Comparison of ENCODE assay signal across 17 mouse cellular contexts in genomic region chr2:68249855-68250424, GRCm38 (mm10).
DNase-seq lines count a peak whose midpoint lies in the region; ATAC-seq and TF ChIP-seq lines count a peak whose summit lies in the region.
"Had no signal": no experiment of that assay in that cellular context is flagged by ENCODE, and none has a peak within 500 bp of the region (broad histone marks: within the 10 kb centered on the region; RNA-seq: fewer than 3 reads in every experiment).

No protein-coding gene starts in this region.

- no peaks in the 10 kb centered on the region for H3K9me3 ChIP-seq in heart, postnatal 0 days (replicated peaks; ENCODE audit: control insufficient read depth, low read length)
- H3K9me3 ChIP-seq in stomach, postnatal 0 days (ENCODE audit: control insufficient read depth, low read length), result no peaks in the 10 kb centered on the region
- H3K9me3 ChIP-seq: hindbrain, embryonic 12.5 days had no signal

- 57% methylated on average over 4 of the region's 4 CpGs for WGBS in heart, postnatal 0 days
- WGBS in bone marrow, adult 2 months, result 59% methylated on average over 4 of the region's 4 CpGs
- WGBS in stomach, postnatal 0 days, result 81% methylated on average over 4 of the region's 4 CpGs
- 50% methylated on average over 4 of the region's 4 CpGs for WGBS in cerebellum, adult 2 months

- no peak overlapping the region for H3K27ac ChIP-seq in heart, postnatal 0 days (ENCODE audit: low read depth)
- no peak overlapping the region for H3K27ac ChIP-seq in testis, adult 2 months (ENCODE audit: control insufficient read depth, insufficient read depth, low read depth, low read length)
- H3K27ac ChIP-seq in bone marrow, adult 2 months (ENCODE audit: control insufficient read depth, insufficient read depth, low read depth, low read length, poor library complexity), result no peak overlapping the region
- no peak overlapping the region for H3K27ac ChIP-seq in stomach, postnatal 0 days (replicated peaks)
- no peak overlapping the region for H3K27ac ChIP-seq in cerebellum, adult 2 months (ENCODE audit: insufficient read depth, low read length)
- H3K27ac ChIP-seq: hindbrain, embryonic 12.5 days had no signal

- DNase-seq in heart, postnatal 0 days (ENCODE audit: low spot score), result no peak
- no peak for DNase-seq in heart, postnatal 14 days
- DNase-seq in testis, postnatal 14 days (ENCODE audit: low spot score), result no peak
- no peak for DNase-seq in stomach, postnatal 0 days (ENCODE audit: low spot score)
- DNase-seq in cerebellum, adult 2 months, result no peak
- DNase-seq in lung, adult 18-20 months, result no peak
- DNase-seq: cerebellum, postnatal 36 days; left cerebral cortex, postnatal 4 days; thymus, postnatal 4 days had no signal

- H3K4me1 ChIP-seq in heart, postnatal 0 days (ENCODE audit: control insufficient read depth, insufficient read depth), result 0 out of 2 replicates have a peak, but pooled peaks cover 1% of the 10 kb centered on the region
- no peaks in the 10 kb centered on the region for H3K4me1 ChIP-seq in testis, adult 2 months (ENCODE audit: control insufficient read depth, insufficient read depth, low read length)
- no peaks in the 10 kb centered on the region for H3K4me1 ChIP-seq in bone marrow, adult 2 months (ENCODE audit: control insufficient read depth, insufficient read depth, low read length)
- no peaks in the 10 kb centered on the region for H3K4me1 ChIP-seq in stomach, postnatal 0 days (replicated peaks; ENCODE audit: control insufficient read depth, insufficient read depth)
- H3K4me1 ChIP-seq in cerebellum, adult 2 months (ENCODE audit: control insufficient read depth, insufficient read depth, low read length), result peaks cover 2% of the 10 kb centered on the region; the same call in 1 of the 2 replicates
- H3K4me1 ChIP-seq: megakaryocyte, embryonic 14.5 days had no signal

- ATAC-seq in heart, postnatal 0 days (ENCODE audit: insufficient read depth, low read depth), result no peak
- no peak for ATAC-seq in stomach, postnatal 0 days (ENCODE audit: low FRiP score, low TSS enrichment)
- ATAC-seq: activated CD4-positive, CD25-positive, alpha-beta regulatory T cell, adult 4 months; intestine, embryonic 16.5 days; lung, postnatal 0 days had no signal

- intact Hi-C loops in heart, postnatal 14 days (cut with DNase I), result no loop called here

- TF ChIP-seq POLR2A in testis, adult 2 months (IDR thresholded peaks at IDR 0.05; ENCODE audit: control insufficient read depth, low read depth, low read length), result no peak
- TF ChIP-seq POLR2A in bone marrow, adult 2 months (IDR thresholded peaks at IDR 0.05; ENCODE audit: borderline replicate concordance, control insufficient read depth, low read depth, low read length), result no peak
- no peak for TF ChIP-seq POLR2A in cerebellum, adult 2 months (IDR thresholded peaks at IDR 0.05; ENCODE audit: borderline replicate concordance, insufficient read depth, low read length)

- no peak overlapping the region for H3K9ac ChIP-seq in heart, postnatal 0 days (replicated peaks; ENCODE audit: low read depth, low read length)
- H3K9ac ChIP-seq in stomach, postnatal 0 days (ENCODE audit: low read length), result no peak overlapping the region
- H3K9ac ChIP-seq: hindbrain, embryonic 12.5 days had no signal

- peaks cover 37% of the 10 kb centered on the region for H3K36me3 ChIP-seq in heart, postnatal 0 days (replicated peaks; ENCODE audit: control insufficient read depth, insufficient read depth, low read length)
- no peaks in the 10 kb centered on the region; the same call in 1 of the 2 replicates for H3K36me3 ChIP-seq in testis, adult 2 months (ENCODE audit: control insufficient read depth, insufficient read depth, low read length)
- H3K36me3 ChIP-seq in stomach, postnatal 0 days (ENCODE audit: control insufficient read depth, insufficient read depth, low read length), result no peaks in the 10 kb centered on the region
- H3K36me3 ChIP-seq: hindbrain, embryonic 12.5 days had no signal

- H3K4me3 ChIP-seq in heart, postnatal 0 days (ENCODE audit: low read depth, low read length), result no peak overlapping the region
- H3K4me3 ChIP-seq in testis, adult 2 months (ENCODE audit: control insufficient read depth, low read depth, low read length), result peak overlapping the region; percentile 85
- H3K4me3 ChIP-seq in bone marrow, adult 2 months (replicated peaks; ENCODE audit: control insufficient read depth, low read depth, low read length), result no peak overlapping the region
- no peak overlapping the region for H3K4me3 ChIP-seq in stomach, postnatal 0 days (ENCODE audit: low read depth, low read length)
- no peak overlapping the region for H3K4me3 ChIP-seq in cerebellum, adult 2 months (replicated peaks; ENCODE audit: insufficient read depth, low read depth, low read length)
- H3K4me3 ChIP-seq: hindbrain, embryonic 12.5 days; megakaryocyte, embryonic 14.5 days had no signal

- no peak overlapping the region for H3K4me2 ChIP-seq in heart, postnatal 0 days (ENCODE audit: low read depth, low read length)
- H3K4me2 ChIP-seq in stomach, postnatal 0 days (replicated peaks; ENCODE audit: low read depth), result no peak overlapping the region
- H3K4me2 ChIP-seq: hindbrain, embryonic 12.5 days; liver, embryonic 11.5 days had no signal

- no peaks in the 10 kb centered on the region for H3K27me3 ChIP-seq in heart, postnatal 0 days (ENCODE audit: control insufficient read depth, insufficient read depth, low read length)
- no peaks in the 10 kb centered on the region for H3K27me3 ChIP-seq in testis, adult 2 months (ENCODE audit: control insufficient read depth, insufficient read depth, low read length)
- H3K27me3 ChIP-seq in stomach, postnatal 0 days (ENCODE audit: control insufficient read depth, insufficient read depth, low read length), result no peaks in the 10 kb centered on the region
- no peaks in the 10 kb centered on the region for H3K27me3 ChIP-seq in cerebellum, adult 2 months (ENCODE audit: control insufficient read depth, insufficient read depth, low read length)
- H3K27me3 ChIP-seq: hindbrain, embryonic 12.5 days; megakaryocyte, embryonic 14.5 days had no signal

- TF ChIP-seq CTCF in heart, postnatal 0 days (IDR thresholded peaks at IDR 0.05; ENCODE audit: low read depth), result 0 out of 2 replicates have a peak, but pooled peaks have one; percentile 7
- TF ChIP-seq CTCF in testis, adult 2 months (IDR thresholded peaks at IDR 0.05; ENCODE audit: control insufficient read depth, insufficient read depth, insufficient replicate concordance, low read depth, low read length), result no peak
- TF ChIP-seq CTCF in bone marrow, adult 2 months (IDR thresholded peaks at IDR 0.05; ENCODE audit: control insufficient read depth, insufficient read depth, low read length), result peak; percentile 53
- peak; percentile 31 for TF ChIP-seq CTCF in stomach, postnatal 0 days (IDR thresholded peaks at IDR 0.05; ENCODE audit: low read depth)
- no peak for TF ChIP-seq CTCF in cerebellum, adult 2 months (IDR thresholded peaks at IDR 0.05; ENCODE audit: borderline replicate concordance, insufficient read depth, low read depth, low read length)

- TF ChIP-seq EP300 in heart, postnatal 0 days (IDR thresholded peaks at IDR 0.05; ENCODE audit: low read depth), result no peak
- no peak for TF ChIP-seq EP300 in stomach, postnatal 0 days (optimal IDR thresholded peaks at IDR 0.05)

Comparison
In these comparisons a context has a peak if more than half of its experiments do, and no peak if none do; other contexts are left out.
1. CTCF ChIP-seq: peak in heart, postnatal 0 days (single experiment), bone marrow, adult 2 months (single experiment) and stomach, postnatal 0 days (single experiment); none in testis, adult 2 months (single experiment) and cerebellum, adult 2 months (single experiment).